Mouse (Mus musculus) CH12.LX (cell line): ENCODE results near the gene Klhl7. TPM values are rescaled to one million over a fixed set of nuclear protein-coding genes. Genes with fewer than 3 reads are reported as not detected.

ENCODE experiments used
- DNase-seq: peaks from one replicate; pipeline ENCODE4 v3.0.0-alpha.2; 2013; ENCODE audit errors: extremely low read depth
- H3K27ac ChIP-seq: 2 replicates; pipeline ENCODE4 v1.5.1; 2012; ENCODE audit warnings: low read depth, mild to moderate bottlenecking, control low read depth, moderate library complexity; ENCODE audit not compliant: insufficient read depth
- H3K27me3 ChIP-seq: replicated peaks from 2 replicates; pipeline ENCODE3; 2012; ENCODE audit warnings: inconsistent platforms
- H3K36me3 ChIP-seq, 2 experiments: replicated peaks in 1 of 2; 2 replicates each; pipeline versions ENCODE3 to v1.6.1; 2012; ENCODE audit warnings: inconsistent platforms in 1 of 2, low read length in 1 of 2, mild to moderate bottlenecking in 1 of 2, mixed read lengths in 1 of 2, moderate library complexity in 1 of 2; ENCODE audit not compliant: control insufficient read depth in 1 of 2, insufficient read depth in 1 of 2
- H3K4me1 ChIP-seq, 2 experiments: 2 replicates each; pipeline ENCODE4 v1.6.1; 2012; ENCODE audit warnings: inconsistent platforms in 1 of 2, moderate library complexity in 1 of 2; ENCODE audit not compliant: insufficient read depth in 2 of 2, control insufficient read depth in 1 of 2
- H3K4me2 ChIP-seq: 2 replicates; pipeline ENCODE4 v1.6.1; 2012; ENCODE audit warnings: low read depth, mild to moderate bottlenecking, control low read depth; ENCODE audit not compliant: poor library complexity, insufficient read depth, severe bottlenecking
- H3K4me3 ChIP-seq, 3 experiments: fragments of 150-350 bp in 1 of 3; sonication (generic) in 1 of 3; replicated peaks in 1 of 3; 2 replicates each; pipeline versions ENCODE3 to v1.5.1; 2011 to 2012; ENCODE audit warnings: low read depth in 2 of 3, low read length in 2 of 3, mild to moderate bottlenecking in 2 of 3, moderate library complexity in 2 of 3, control low read depth in 1 of 3, improper control_type of control experiment in 1 of 3, inconsistent platforms in 1 of 3, mixed read lengths in 1 of 3; ENCODE audit not compliant: poor library complexity in 1 of 3
- H3K79me2 ChIP-seq: replicated peaks from 2 replicates; pipeline ENCODE4 v1.6.1; 2012; ENCODE audit warnings: mild to moderate bottlenecking, moderate library complexity; ENCODE audit not compliant: control insufficient read depth, poor library complexity, insufficient read depth, severe bottlenecking; ENCODE audit errors: extremely low read depth
- H3K9ac ChIP-seq: 2 replicates; pipeline ENCODE4 v1.6.1; 2012; ENCODE audit warnings: low read depth, mild to moderate bottlenecking, control low read depth, moderate library complexity; ENCODE audit not compliant: insufficient read depth
- H3K9me3 ChIP-seq: replicated peaks from 2 replicates; pipeline ENCODE3; 2012; ENCODE audit warnings: low read length, inconsistent platforms, mixed read lengths
- BHLHE40 ChIP-seq: IDR thresholded peaks from 2 replicates; pipeline ENCODE4 v1.6.1; 2011; ENCODE audit warnings: mild to moderate bottlenecking, low read depth, low read length, improper control_type of control experiment
- EP300 ChIP-seq: IDR thresholded peaks from 2 replicates; pipeline ENCODE4 v1.6.1; 2011; ENCODE audit warnings: low read length, improper control_type of control experiment
- HCFC1 ChIP-seq: IDR thresholded peaks from 2 replicates; pipeline ENCODE4 v1.6.1; 2012; ENCODE audit warnings: low read depth, mild to moderate bottlenecking, inconsistent platforms, low read length, improper control_type of control experiment
- JUN ChIP-seq: IDR thresholded peaks from 2 replicates; pipeline ENCODE4 v1.6.1; 2011; ENCODE audit warnings: low read depth, mild to moderate bottlenecking, low read length, improper control_type of control experiment, moderate library complexity; ENCODE audit not compliant: insufficient read depth
- MAFK ChIP-seq: IDR thresholded peaks from 2 replicates; pipeline ENCODE4 v1.6.1; 2011; ENCODE audit warnings: low read length, improper control_type of control experiment; ENCODE audit not compliant: insufficient replicate concordance
- MAX ChIP-seq: IDR thresholded peaks from 2 replicates; pipeline ENCODE4 v1.6.1; 2011; ENCODE audit warnings: low read length, improper control_type of control experiment
- MEF2A ChIP-seq: IDR thresholded peaks from 2 replicates; pipeline ENCODE4 v1.6.1; 2014; ENCODE audit warnings: low read depth, mild to moderate bottlenecking, inconsistent platforms, low read length, improper control_type of control experiment, borderline replicate concordance
- PAX5 ChIP-seq: IDR thresholded peaks from 2 replicates; pipeline ENCODE4 v1.6.1; 2012; ENCODE audit warnings: low read length, inconsistent platforms, mixed read lengths
- POLR2A ChIP-seq: IDR thresholded peaks from 2 replicates; pipeline ENCODE4 v1.6.1; 2011; ENCODE audit warnings: low read depth, mild to moderate bottlenecking, improper control_type of control experiment, low read length
- RAD21 ChIP-seq: IDR thresholded peaks from 2 replicates; pipeline ENCODE4 v1.6.1; 2011; ENCODE audit warnings: low read depth, mild to moderate bottlenecking, low read length, improper control_type of control experiment, moderate library complexity
- RCOR1 ChIP-seq: conservative IDR thresholded peaks from 2 replicates; pipeline ENCODE4 v1.6.1; 2012; ENCODE audit warnings: low read depth, mild to moderate bottlenecking, inconsistent platforms, low read length, improper control_type of control experiment
- TBP ChIP-seq: conservative IDR thresholded peaks from 2 replicates; pipeline ENCODE4 v1.6.1; 2011; ENCODE audit warnings: low read depth, low read length, improper control_type of control experiment
- TCF12 ChIP-seq: IDR thresholded peaks from 2 replicates; pipeline ENCODE4 v1.6.1; 2014; ENCODE audit warnings: low read depth, mild to moderate bottlenecking, inconsistent platforms, low read length, improper control_type of control experiment
- ZKSCAN1 ChIP-seq: IDR thresholded peaks from 2 replicates; pipeline ENCODE4 v1.6.1; 2012; ENCODE audit warnings: low read depth, inconsistent platforms, low read length, improper control_type of control experiment, borderline replicate concordance
- dilution Hi-C: fragments of 300-500 bp; cut with MboI; formaldehyde crosslinking; loops from 2 replicates; pipeline ENCODE4 v1.14.3; 2020; ENCODE audit warnings: low sequenced_read_pairs; ENCODE audit not compliant: extremely low pct_unique_long_range_greater_than_20kb, extremely low pct_ligation_motif_present
- in situ Hi-C: fragments of 300-500 bp; cut with MboI; formaldehyde crosslinking; loops from 3 replicates; pipeline ENCODE4 v1.14.3; 2019; ENCODE audit warnings: low sequenced_read_pairs, low pct_ligation_motif_present, low pct_unique_long_range_greater_than_20kb, mixed read lengths
- polyA plus RNA-seq: library from polyadenylated mRNA; unstranded; fragments of >175 nt; gene quantifications from 2 replicates; pipeline ENCODE4 v1.2.1, GENCODE M21; 2012; ENCODE audit warnings: low read depth; ENCODE audit not compliant: insufficient read length
- total RNA-seq, 2 experiments: library from RNA; depleted of rRNA; stranded (reverse); fragments of 300-350 nt in 1 of 2; fragments of >200 nt in 1 of 2; gene quantifications; 2 replicates each; pipeline ENCODE4 v1.2.3; 2012 to 2014

Gene Klhl7
- total and polyA plus RNA-seq, 3 experiments: 20.4 to 71.4 (median 26.5) TPM

- H3K27ac ChIP-seq: no peak overlapping the region
- peaks cover 4% of the 10 kb centered on the region for H3K9me3 ChIP-seq
- no peaks in the 10 kb centered on the region for H3K36me3 ChIP-seq
- dilution Hi-C loops (no loop called here), in situ Hi-C loops (loop anchor here (25.0 kb wide), 1 partner anchor 651 kb away; no protein-coding TSS in a partner anchor)
- no peaks in the 10 kb centered on the region for H3K79me2 ChIP-seq
- H3K9ac ChIP-seq: no peak overlapping the region
- H3K4me1 ChIP-seq: peaks cover 27 to 68% of the 10 kb centered on the region in 2 experiments
- no peak overlapping the region for H3K4me2 ChIP-seq
- H3K27me3 ChIP-seq: no peaks in the 10 kb centered on the region
- no peak for DNase-seq
- H3K4me3 ChIP-seq: no peak overlapping the region
- TF ChIP-seq MAFK (no peak), MEF2A (no peak), RCOR1 (no peak), PAX5 (no peak)
Observed at GRCm38 (mm10) chr5:24063034-24063433, 37.4 kb upstream of the Klhl7 start.

- no peak overlapping the region for H3K4me2 ChIP-seq
- no peak overlapping the region for H3K9ac ChIP-seq
- H3K4me3 ChIP-seq: no peak overlapping the region
- DNase-seq: no peak
- in situ Hi-C loops: loop anchor here (25.0 kb wide), 1 partner anchor 651 kb away; no protein-coding TSS in a partner anchor
- dilution Hi-C loops: no loop called here
- no peaks in the 10 kb centered on the region for H3K9me3 ChIP-seq
- no peak overlapping the region for H3K27ac ChIP-seq
- H3K36me3 ChIP-seq: no peaks in the 10 kb centered on the region
- H3K27me3 ChIP-seq: no peaks in the 10 kb centered on the region
- H3K79me2 ChIP-seq: no peaks in the 10 kb centered on the region
- TF ChIP-seq MAX: no peak
- TF ChIP-seq TBP: no peak
- TF ChIP-seq EP300: no peak
- TF ChIP-seq BHLHE40: no peak
- no peak for TF ChIP-seq RAD21
- no peak for TF ChIP-seq ZKSCAN1
- H3K4me1 ChIP-seq: peaks cover 27 to 68% of the 10 kb centered on the region in 2 experiments
Observed at GRCm38 (mm10) chr5:24063545-24063944, 36.9 kb upstream of the Klhl7 start.

- H3K4me2 ChIP-seq: no peak overlapping the region
- TF ChIP-seq MEF2A (no peak), BHLHE40 (no peak), HCFC1 (no peak), POLR2A (no peak), TCF12 (no peak), JUN (no peak)
- H3K27me3 ChIP-seq: no peaks in the 10 kb centered on the region
- no peak overlapping the region for H3K27ac ChIP-seq
- no peaks in the 10 kb centered on the region for H3K36me3 ChIP-seq
- H3K4me3 ChIP-seq: no peak overlapping the region
- DNase-seq: no peak
- H3K4me1 ChIP-seq: peaks cover 6 to 36% of the 10 kb centered on the region in 2 experiments; a peak in 3 of 4 replicates
- H3K79me2 ChIP-seq: no peaks in the 10 kb centered on the region
- no peak overlapping the region for H3K9ac ChIP-seq
- in situ Hi-C loops: loop anchor here (25.0 kb wide), 1 partner anchor 657 kb away; no protein-coding TSS in a partner anchor
- peaks cover 3% of the 10 kb centered on the region for H3K9me3 ChIP-seq
- dilution Hi-C loops: no loop called here
Observed at GRCm38 (mm10) chr5:24068955-24069354, 31.4 kb upstream of the Klhl7 start.
